Mouse (Mus musculus) liver, postnatal 0 days (tissue): Measurements from ENCODE around the gene Mylk. TPM values are rescaled to one million over a fixed set of nuclear protein-coding genes. Genes with fewer than 3 reads are reported as not detected.

ENCODE experiments used
- ATAC-seq: fragments of 200-750 bp; cut with Nextera tagmentation; 2 replicates; pipeline ENCODE4 v1.8.0; 2017; ENCODE audit warnings: mild to moderate bottlenecking, moderate library complexity
- DNase-seq: peaks from one replicate; pipeline ENCODE4 v3.0.0-alpha.2; 2016
- H3K27ac ChIP-seq: fragments of 300-500 bp; sonication (generic); 2 replicates; pipeline ENCODE4 v1.5.1; 2014; ENCODE audit warnings: antibody characterized with exemption, moderate library complexity, mild to moderate bottlenecking, low read depth
- H3K27me3 ChIP-seq: fragments of 300-500 bp; sonication (generic); 2 replicates; pipeline ENCODE4 v1.6.1; 2014; ENCODE audit warnings: low read length, control low read depth, mixed read lengths; ENCODE audit not compliant: insufficient read depth
- H3K36me3 ChIP-seq: fragments of 300-500 bp; sonication (generic); replicated peaks from 2 replicates; pipeline ENCODE4 v1.6.1; 2014; ENCODE audit warnings: mild to moderate bottlenecking, control low read depth, low read length, moderate library complexity, mixed read lengths; ENCODE audit not compliant: insufficient read depth
- H3K4me1 ChIP-seq: fragments of 300-500 bp; sonication (generic); 2 replicates; pipeline ENCODE4 v1.6.1; 2014; ENCODE audit warnings: antibody characterized with exemption, mild to moderate bottlenecking, control low read depth; ENCODE audit not compliant: insufficient read depth
- H3K4me2 ChIP-seq: fragments of 300-500 bp; sonication (generic); 2 replicates; pipeline ENCODE4 v1.6.1; 2014; ENCODE audit warnings: low read depth, mild to moderate bottlenecking, low read length, moderate library complexity, mixed read lengths
- H3K4me3 ChIP-seq: fragments of 300-500 bp; sonication (generic); 2 replicates; pipeline ENCODE4 v1.5.1; 2014; ENCODE audit warnings: low read depth, low read length
- H3K9ac ChIP-seq: fragments of 300-500 bp; sonication (generic); replicated peaks from 2 replicates; pipeline ENCODE4 v1.6.1; 2014; ENCODE audit warnings: mild to moderate bottlenecking, moderate library complexity
- H3K9me3 ChIP-seq: fragments of 300-500 bp; sonication (generic); 2 replicates; pipeline ENCODE4 v1.6.1; 2016; ENCODE audit warnings: mild to moderate bottlenecking, control low read depth, low read length, mixed read lengths
- CTCF ChIP-seq: sonication (generic); IDR thresholded peaks from 2 replicates; pipeline ENCODE4 v1.5.1; 2016; ENCODE audit warnings: antibody characterized with exemption, low read depth
- EP300 ChIP-seq: IDR thresholded peaks from 2 replicates; pipeline ENCODE4 v1.6.1; 2016; ENCODE audit warnings: antibody characterized with exemption, low read depth, mild to moderate bottlenecking
- WGBS: fragments of 180-500 bp; shearing (Covaris S2); extraction: QIAGEN DNeasy Blood & Tissue Kit; methylation state at CpG from one replicate; pipeline ENCODE4 v1.1.7; 2014; ENCODE audit not compliant: insufficient replicate concordance; 5-methylcytosine and 5-hydroxymethylcytosine counted together
- polyA plus RNA-seq: library from polyadenylated mRNA; unstranded; fragments of >200 nt; fragmentation: Nextera tagmentation; extraction: Ambion mirVana; gene quantifications from 2 replicates; pipeline ENCODE4 v1.2.1, GENCODE M21; 2015

Mylk gene
- polyA plus RNA-seq, 1 experiment from 2014 or later = 4.9 TPM

DNA sequence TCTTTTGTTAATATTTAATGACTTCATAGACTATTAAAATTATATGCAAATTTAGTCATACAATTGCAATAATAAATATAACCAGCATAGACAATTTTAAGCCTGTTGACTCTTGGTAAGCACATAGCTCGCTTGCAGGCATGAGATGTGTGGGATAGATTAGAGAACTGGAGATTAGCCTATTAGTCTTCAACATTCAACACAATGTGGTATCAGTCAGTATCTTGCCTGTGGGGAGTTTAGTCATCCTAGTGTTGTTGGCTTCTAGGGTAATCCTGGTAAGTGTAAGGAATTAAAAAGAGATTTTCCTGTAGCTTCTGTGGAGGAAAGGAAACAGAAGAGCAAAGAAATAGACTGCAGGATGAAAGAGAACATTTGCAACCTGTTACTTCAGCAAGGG, 20.7 kb downstream of the Mylk start:
- H3K27me3 ChIP-seq = no peaks in the 10 kb centered on the region
- 70% methylated on average over 1 of the region's 1 CpGs for WGBS
- H3K9ac ChIP-seq = no peak overlapping the region
- no peaks in the 10 kb centered on the region for H3K36me3 ChIP-seq
- H3K27ac ChIP-seq = no peak overlapping the region
- ATAC-seq (no peak), DNase-seq (no peak)
- H3K9me3 ChIP-seq = no peaks in the 10 kb centered on the region
- H3K4me2 ChIP-seq = no peak overlapping the region
- H3K4me3 ChIP-seq = no peak overlapping the region
- no peaks in the 10 kb centered on the region for H3K4me1 ChIP-seq
- TF ChIP-seq EP300 = no peak

DNA sequence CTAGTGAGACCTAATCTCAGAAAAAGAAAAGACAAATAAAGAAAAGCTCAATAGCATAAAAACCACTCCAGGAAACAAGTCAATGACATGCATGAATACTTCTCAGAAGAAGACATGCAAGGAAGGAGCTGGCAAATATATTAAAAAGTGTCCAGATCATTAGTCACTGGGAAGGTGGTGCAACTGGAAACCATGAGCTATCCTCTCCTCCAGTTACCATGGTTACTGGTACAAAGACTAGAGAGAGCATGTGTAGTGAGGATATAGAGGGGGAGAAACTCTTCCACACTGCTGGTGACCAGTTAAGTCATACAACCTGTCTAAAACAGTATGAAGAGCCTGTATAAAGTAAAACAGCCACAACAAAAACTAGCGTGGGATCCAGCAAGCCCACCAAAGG, 21.2 kb downstream of the Mylk start:
- H3K27me3 ChIP-seq = no peaks in the 10 kb centered on the region
- no peaks in the 10 kb centered on the region for H3K36me3 ChIP-seq
- no peaks in the 10 kb centered on the region for H3K4me1 ChIP-seq
- DNase-seq (no peak), ATAC-seq (no peak)
- H3K4me2 ChIP-seq = no peak overlapping the region
- no peak overlapping the region for H3K4me3 ChIP-seq
- no peak for TF ChIP-seq CTCF
- no peak for TF ChIP-seq EP300
- no peak overlapping the region for H3K9ac ChIP-seq
- H3K9me3 ChIP-seq = no peaks in the 10 kb centered on the region
- 84% methylated on average over 1 of the region's 1 CpGs for WGBS
- no peak overlapping the region for H3K27ac ChIP-seq

- no peaks in the 10 kb centered on the region for H3K9me3 ChIP-seq
- no peaks in the 10 kb centered on the region for H3K4me1 ChIP-seq
- H3K9ac ChIP-seq = no peak overlapping the region
- no peak overlapping the region for H3K4me2 ChIP-seq
- 84% methylated on average over 2 of the region's 2 CpGs for WGBS
- no peaks in the 10 kb centered on the region for H3K36me3 ChIP-seq
- ATAC-seq = no peak
- H3K27me3 ChIP-seq = no peaks in the 10 kb centered on the region
- H3K27ac ChIP-seq = no peak overlapping the region
- TF ChIP-seq CTCF = no peak
- TF ChIP-seq EP300 = no peak
- no peak overlapping the region for H3K4me3 ChIP-seq
- no peak for DNase-seq
Observed at GRCm38 (mm10) chr16:34767443-34767842, 22.4 kb downstream of the Mylk start.

GRCm38 (mm10) chr16:34768436-34768835, 23.4 kb downstream of the Mylk start:
- no peak for DNase-seq
- Histone ChIP-seq H3K9ac (no peak overlapping the region), H3K4me1 (no peaks in the 10 kb centered on the region), H3K4me3 (no peak overlapping the region), H3K27me3 (no peaks in the 10 kb centered on the region), H3K36me3 (no peaks in the 10 kb centered on the region), H3K4me2 (no peak overlapping the region), H3K9me3 (no peaks in the 10 kb centered on the region), H3K27ac (no peak overlapping the region)
- no peak for ATAC-seq
- TF ChIP-seq EP300 = no peak
- TF ChIP-seq CTCF = no peak
- WGBS = 78% methylated on average over 4 of the region's 4 CpGs

GRCm38 (mm10) chr16:34770127-34770526, 25.1 kb downstream of the Mylk start:
- no peak for ATAC-seq
- H3K4me3 ChIP-seq = no peak overlapping the region
- H3K9me3 ChIP-seq = no peaks in the 10 kb centered on the region
- no peak for TF ChIP-seq EP300
- TF ChIP-seq CTCF = no peak
- no peaks in the 10 kb centered on the region for H3K27me3 ChIP-seq
- no peak overlapping the region for H3K9ac ChIP-seq
- 48% methylated on average over 4 of the region's 4 CpGs for WGBS
- H3K36me3 ChIP-seq = no peaks in the 10 kb centered on the region
- no peak overlapping the region for H3K27ac ChIP-seq
- no peaks in the 10 kb centered on the region for H3K4me1 ChIP-seq
- H3K4me2 ChIP-seq = no peak overlapping the region
- no peak for DNase-seq

- H3K9me3 ChIP-seq = no peaks in the 10 kb centered on the region
- H3K27me3 ChIP-seq = no peaks in the 10 kb centered on the region
- no peak overlapping the region for H3K4me2 ChIP-seq
- TF ChIP-seq CTCF = no peak
- TF ChIP-seq EP300 = no peak
- no peak overlapping the region for H3K9ac ChIP-seq
- H3K4me1 ChIP-seq = no peaks in the 10 kb centered on the region
- ATAC-seq (no peak), DNase-seq (no peak)
- no peak overlapping the region for H3K27ac ChIP-seq
- WGBS = 49% methylated on average over 4 of the region's 4 CpGs
- H3K4me3 ChIP-seq = no peak overlapping the region
- no peaks in the 10 kb centered on the region for H3K36me3 ChIP-seq
Observed at GRCm38 (mm10) chr16:34772445-34773032, 27.5 kb downstream of the Mylk start.

DNA sequence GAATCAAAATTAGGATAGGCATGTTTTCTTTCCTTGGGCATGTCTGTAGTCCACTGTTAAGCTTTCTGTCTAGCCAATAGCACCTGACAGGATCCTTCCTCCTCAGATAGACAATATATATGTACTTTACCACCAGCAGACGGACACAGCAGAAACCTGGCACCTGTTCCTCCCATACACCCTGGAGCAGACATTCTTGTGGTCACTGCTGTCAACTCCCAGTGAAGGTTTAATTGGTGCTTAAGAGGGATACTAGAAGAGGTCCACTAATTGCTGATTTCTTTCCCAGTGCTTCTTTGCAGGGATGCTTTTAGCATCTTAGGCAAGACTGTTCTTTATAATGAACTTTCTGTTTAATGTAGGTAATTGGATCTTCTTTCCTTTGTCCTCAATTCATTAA, 37.4 kb downstream of the Mylk start:
- WGBS = 77% methylated on average over 1 of the region's 1 CpGs
- no peak for ATAC-seq
- H3K4me1 ChIP-seq = no peaks in the 10 kb centered on the region
- no peak overlapping the region for H3K4me3 ChIP-seq
- DNase-seq = no peak
- H3K9ac ChIP-seq = no peak overlapping the region
- no peaks in the 10 kb centered on the region for H3K36me3 ChIP-seq
- TF ChIP-seq EP300 (no peak), CTCF (no peak)
- H3K9me3 ChIP-seq = no peaks in the 10 kb centered on the region
- H3K27me3 ChIP-seq = no peaks in the 10 kb centered on the region
- no peak overlapping the region for H3K27ac ChIP-seq
- no peak overlapping the region for H3K4me2 ChIP-seq
